Mouse (Mus musculus) urinary bladder, postnatal 36 days (tissue): ENCODE data around the gene Fam81b.
A peak's percentile ranks its signal among the peaks of the same experiment; 100 is the strongest.

Experiments
- DNase-seq, 2 experiments: peaks; one replicate each; pipeline ENCODE4 v3.0.0; 2022; ENCODE audit warnings: low spot score in 2 of 2, mixed read lengths in 1 of 2

Fam81b gene

DNA sequence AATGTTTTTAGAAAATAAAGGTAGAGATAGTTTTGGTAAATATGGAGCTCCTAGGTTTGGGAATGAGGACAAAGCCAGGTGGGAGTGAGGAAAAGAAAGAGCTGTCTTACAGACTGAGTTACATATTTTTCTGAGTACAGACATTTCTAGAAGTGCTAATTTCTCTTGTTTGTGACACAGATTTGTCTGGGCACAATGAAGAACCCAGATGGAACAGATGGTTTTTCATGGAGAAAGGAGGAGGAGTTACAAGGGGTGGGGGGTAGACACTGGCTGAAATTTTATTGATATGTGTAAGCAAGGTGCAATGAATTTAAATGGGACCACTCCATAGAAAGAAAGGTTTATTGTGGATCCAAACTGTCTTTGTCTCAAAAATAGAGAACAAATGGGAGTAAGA lies 109.9 kb downstream of the Fam81b start:
- DNase-seq: no peak

DNA sequence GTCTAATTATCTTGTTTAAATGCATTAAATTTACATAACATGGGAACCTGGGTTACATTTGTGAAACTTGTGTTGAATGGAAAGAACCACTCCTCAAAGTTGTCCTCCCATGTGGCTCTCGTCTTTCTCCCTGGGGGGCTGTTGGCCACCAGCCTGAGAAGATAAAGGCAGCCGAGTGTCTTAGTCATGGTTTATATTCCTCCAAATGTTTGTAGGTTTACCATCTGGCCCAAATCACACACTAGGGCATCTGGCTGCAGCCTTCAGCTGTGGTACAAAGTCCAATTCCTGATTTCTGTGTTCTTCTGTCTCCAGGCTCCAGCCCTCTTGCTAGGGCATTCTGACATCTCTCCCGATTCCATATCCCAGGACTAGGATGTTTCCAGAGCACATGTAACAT lies 114.6 kb downstream of the Fam81b start:
- no peak for DNase-seq

DNA sequence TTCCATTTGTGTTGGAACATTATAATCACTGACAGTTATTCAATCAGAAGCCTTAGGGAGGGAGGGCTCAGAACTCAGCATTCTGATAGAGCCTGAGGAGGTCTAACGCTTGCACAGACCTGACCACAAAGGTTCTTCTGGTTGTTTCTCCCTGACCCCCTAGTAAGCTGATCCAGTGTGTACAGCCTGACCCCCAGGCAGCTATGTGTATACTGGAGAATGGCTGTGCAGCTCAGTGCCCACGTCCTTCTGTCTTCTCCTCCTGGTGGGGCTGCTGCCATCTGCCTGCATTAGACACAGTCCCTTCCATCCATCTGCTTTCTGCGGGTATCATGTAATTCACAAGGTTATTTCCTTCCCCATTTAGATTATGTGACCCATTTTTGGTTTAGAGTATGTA lies 115.7 kb downstream of the Fam81b start:
- DNase-seq: no peak

DNA sequence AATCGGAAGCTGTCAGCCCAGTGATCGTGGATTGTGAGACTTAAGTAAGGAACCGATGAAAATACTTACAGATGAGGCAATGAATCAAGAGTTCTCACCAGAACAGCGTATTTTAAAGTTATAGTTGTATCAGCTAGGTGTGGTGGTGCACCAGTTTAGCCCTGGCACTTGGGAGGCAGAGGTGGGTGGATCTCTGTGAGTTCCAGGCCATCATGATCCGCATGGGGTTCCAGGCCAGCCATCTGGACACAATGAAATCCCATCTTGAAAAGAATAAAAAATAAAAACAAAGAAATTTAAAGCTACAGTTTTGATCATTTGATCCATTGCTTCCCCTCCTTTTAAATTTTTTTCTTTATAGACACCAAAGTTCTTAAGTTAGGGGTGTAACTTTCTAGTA lies 117.2 kb downstream of the Fam81b start:
- DNase-seq: no peak

DNA sequence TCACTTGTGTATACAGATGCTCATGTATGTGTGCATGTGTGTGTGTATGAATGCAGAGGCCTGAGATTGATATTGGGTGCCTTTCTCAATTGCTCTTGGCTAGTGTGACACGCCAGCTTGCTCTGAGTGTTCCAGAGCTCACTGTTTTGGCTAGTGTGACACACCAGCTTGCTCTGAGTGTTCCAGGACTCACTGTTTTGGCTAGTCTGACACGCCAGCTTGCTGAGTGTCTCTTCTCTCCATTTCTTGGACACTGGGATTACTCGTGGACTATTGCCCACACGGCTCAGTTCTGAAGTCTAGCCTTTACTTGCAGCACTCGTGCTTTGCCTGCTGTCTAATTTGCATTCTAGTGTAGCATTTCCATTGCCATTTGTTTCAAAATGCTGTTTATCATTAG lies 126.2 kb downstream of the Fam81b start:
- DNase-seq: no peak

DNA sequence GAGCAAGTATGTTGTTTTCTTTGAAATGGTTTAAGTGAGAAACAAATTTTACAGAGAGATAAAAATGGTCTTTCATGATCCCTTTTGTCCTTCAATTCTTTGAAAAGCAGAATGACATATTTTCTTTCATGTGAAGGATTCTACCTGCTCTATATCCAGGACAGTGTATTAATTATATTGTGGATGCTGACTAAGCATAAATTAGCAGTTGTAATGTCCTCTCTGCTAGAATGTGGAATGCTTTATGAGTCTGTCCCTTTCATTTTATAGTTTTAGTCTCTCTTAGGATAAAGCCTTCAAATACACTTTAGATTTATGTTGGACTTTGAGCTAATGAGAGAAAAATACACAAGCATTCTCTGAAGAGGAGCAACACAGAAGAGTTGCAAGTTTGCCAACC lies 130.6 kb downstream of the Fam81b start:
- DNase-seq: no peak

DNA sequence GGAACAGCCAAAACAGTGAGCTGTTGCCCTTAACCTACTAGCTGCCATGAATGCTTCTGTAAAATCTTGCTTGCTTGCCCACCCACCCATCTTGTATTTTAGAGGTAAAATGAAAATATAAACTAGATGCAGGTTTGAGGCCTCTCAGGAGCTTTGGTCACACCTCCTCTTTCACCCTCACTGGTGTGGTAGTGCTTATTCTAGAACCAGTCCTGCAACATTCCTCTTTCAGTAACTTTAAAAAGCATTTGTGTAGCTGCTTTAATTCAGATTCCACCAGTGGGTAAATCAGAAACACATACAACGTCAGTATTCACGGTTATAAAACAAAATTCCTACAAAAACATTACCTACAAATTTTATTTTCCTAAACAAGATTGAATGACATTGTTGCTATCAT lies 144.3 kb downstream of the Fam81b start:
- peak in 1 of 2 experiments; percentile 5 for DNase-seq

DNA sequence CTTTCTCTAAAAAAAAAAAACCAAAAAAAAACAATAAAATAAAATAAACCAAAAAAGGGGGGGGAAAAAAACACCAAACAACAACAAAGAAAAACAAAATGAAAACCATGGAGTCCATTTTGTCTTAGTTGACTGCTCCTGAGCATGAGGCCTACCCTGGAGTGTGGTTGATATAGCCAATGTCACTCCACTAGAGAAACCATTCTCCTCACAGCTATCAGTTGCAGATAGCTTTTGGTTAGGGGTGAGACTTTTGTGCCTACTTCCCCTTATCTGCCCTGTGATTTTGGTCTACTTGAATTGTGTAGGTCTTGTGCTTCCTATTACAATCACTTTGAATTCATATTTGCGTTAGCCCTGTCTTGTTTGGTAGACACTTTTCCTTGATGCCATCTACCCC lies 147.4 kb downstream of the Fam81b start:
- no peak for DNase-seq

DNA sequence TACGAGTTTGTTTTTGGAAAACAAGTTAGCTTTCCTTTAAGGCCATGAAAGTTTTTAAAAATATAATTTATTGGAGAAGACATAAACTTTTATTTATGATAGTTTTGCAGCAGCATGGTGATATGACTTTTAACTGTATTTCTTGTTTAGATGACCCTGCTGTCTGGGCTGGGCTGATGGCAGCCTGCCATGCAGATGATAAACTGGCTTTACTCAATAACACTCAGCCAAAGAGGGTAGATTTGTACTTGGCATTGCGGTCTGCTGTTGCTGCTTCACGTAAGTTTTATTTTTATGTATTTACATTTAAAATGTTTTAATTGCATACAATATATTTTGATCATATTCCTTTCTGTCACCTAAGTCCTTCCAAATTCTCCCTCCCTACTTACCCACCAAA lies 147.8 kb downstream of the Fam81b start:
- DNase-seq: no peak
